Mouse (Mus musculus) hindlimb bud, embryonic 11.5 days (tissue): ENCODE results near the gene Rab5c.

Source experiments
- DNase-seq: peaks from one replicate; pipeline ENCODE4 v3.0.0-alpha.2; 2012; ENCODE audit warnings: low read depth, low spot score; ENCODE audit errors: extremely low spot score

Rab5c gene

DNA sequence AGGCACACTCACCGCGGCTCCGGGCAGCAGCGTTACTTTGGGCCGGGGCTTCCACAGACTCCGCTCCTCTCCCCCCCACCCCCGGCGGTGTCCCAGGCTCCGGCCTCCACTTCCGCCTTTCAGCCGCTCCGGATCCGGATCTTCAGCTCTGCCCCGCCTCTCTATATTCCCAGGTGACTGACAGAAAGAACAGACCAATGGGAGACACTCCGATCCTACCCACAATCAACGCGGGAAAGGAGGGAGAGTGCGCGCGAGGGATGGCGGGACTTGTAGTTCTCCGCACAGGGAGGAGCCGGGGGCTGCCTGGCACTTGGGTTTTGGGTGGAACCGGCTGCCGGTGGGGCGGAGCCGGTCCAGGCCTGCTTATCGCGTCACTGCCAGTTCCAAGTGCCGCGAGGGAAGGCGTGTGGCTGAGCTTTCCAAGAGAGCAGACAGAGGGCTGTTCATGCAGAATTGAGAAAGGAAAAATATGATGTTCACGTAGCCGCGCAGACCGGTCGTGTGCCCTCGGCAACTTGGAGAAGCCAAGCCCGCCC is at the start of gene Rab5c:
Rab5c (minus strand) TSS at position 150 of the 539 bp plus-strand sequence.
- DNase-seq, result peak; percentile 96

DNA sequence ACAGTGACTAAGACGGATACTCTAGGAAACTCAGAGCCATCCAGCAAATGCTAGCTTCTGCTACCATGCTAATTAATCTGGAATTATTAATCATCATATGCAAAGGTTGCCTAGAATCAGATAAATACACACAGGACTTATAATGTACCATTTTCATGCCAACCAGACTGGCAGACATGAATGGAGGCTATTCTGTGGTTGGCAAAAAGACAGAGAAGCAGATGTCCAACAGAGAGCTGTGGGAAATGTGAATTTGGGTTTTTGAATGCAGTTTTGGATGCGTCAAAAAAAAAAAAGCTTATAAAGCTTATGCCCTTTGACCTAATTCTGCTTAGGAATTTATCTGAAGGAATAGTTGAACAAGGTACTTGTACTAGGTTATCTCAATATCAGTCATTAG is 47.8 kb upstream of the Rab5c start:
- DNase-seq, result no peak

DNA sequence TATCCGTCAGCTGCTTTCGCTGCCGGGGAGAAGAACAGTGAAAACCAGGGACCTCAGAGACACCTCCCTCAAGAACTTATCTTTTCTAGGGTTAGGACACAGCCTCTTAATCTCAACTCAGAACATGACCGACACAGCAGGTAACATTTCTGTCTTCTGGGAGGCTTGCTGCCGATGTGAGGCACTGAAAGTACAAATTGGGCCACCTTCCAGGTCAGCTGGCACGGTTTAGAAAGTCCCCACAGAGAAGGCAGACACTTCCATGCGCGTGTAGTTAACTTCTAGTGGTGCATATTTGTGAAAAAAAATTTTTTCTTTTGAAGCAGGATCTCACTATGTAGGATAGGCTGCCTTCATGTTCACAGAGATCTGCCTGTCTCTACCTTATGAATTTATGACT is 46.3 kb upstream of the Rab5c start:
- DNase-seq, result no peak

DNA sequence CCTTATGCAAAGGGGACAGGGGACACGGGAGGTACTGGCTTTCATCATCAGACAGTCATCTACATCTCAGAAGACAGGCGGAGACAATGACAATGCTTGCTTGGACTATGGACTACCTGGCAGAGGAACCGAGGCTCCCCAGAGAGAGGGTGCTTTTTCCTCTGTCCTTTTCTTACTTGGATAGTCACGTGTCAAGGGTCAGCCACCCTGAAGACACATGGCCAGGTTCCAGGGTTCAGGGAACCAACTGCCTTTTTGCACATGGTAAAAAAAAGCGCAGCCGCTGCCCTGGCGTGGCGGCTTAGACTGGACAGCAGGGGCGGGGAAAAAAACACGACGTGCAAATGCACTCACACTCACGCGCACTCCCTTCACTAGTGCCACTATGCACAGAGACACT is 44.6 kb upstream of the Rab5c start:
- DNase-seq, result no peak

DNA sequence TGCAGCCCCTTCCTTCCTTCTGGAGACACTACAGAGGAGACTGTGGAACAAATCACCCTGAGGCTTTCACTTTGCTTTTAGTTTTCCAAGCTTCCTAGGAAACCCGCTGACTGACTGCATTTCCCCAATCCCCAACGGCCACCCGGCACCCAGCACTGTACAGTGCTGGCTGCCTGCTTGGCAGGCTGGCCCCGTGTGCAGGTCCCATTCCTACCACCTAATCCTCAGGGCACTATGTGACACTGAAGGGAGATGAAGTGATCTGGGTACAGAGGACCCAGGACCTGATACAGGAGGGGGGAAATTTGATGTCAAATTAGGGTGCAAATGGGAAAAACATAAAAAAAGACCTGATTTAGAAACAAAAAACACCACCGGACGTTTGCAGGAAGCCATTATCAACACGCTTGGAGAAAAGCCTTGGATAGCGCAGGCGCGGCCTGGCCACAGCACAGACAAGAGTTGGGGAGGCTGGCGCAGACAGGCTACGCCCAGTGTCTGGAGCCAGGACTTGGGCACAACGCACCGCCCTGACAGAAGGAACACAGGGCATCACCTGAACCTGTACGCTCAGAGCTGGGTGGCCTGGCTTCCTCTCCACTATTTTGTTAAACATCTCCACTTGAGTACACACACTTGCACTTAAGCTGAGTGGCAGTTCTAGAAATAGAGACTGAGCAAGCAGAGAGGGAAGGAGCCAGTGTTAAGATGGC is 43.9 kb upstream of the Rab5c start:
- DNase-seq, result no peak

DNA sequence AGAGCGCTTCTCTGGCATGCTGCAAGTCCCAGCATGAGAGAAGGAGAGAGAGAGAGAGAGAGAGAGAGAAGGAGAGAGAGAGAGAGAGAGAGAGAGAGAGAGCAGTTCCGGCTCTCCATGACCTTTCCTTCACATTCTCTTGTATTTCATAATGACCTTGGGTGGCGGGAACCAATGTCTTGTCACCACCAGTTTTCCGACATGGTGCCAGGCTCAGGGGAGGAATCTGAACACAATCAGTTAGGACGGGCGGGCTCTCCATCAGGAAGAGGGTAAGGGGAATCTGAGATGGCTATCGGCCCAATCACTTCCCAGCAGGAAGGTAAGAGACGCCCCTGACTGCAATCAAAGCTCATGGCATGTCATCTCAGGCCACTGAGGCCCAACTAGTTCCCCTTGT is 42.2 kb upstream of the Rab5c start:
- DNase-seq, result no peak

DNA sequence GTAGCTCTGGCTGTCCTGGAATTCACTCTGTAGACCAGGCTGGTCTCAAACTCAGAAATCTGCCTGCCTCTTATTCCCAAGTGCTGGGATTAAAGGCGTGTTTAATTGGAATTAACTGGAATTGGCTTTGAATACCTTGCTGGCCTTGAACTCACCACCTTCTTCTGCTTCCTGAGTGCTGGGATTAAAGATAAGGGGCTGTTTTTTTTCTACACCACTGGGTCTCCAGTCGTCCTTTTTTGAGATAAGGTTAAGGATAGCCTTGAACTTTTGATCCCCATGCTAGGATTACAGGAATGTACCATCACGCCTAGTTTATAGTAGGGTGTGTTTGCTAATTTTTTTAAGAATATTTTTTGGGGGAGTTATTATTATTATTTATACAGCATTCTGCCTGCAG is 40.1 kb upstream of the Rab5c start:
- DNase-seq, result no peak

DNA sequence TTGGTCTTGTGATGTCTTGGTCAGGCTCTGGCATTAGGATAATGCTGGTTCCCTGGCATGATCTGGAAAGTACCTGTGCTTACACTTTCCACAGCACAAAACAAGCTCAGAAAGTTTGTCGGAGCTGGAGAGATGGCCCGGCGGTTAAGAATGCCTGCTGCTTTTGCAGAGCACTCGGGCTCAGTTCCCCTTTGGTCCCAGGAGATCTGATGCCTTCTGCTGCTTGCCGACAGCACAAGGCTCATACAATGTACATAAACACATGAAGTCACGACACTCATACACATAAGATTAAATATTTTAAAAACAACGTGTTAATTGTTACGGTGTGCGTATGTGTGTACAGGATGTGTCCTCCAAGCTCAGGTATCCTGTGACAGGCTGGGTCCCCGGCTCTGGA is 37.9 kb upstream of the Rab5c start:
- DNase-seq, result no peak

DNA sequence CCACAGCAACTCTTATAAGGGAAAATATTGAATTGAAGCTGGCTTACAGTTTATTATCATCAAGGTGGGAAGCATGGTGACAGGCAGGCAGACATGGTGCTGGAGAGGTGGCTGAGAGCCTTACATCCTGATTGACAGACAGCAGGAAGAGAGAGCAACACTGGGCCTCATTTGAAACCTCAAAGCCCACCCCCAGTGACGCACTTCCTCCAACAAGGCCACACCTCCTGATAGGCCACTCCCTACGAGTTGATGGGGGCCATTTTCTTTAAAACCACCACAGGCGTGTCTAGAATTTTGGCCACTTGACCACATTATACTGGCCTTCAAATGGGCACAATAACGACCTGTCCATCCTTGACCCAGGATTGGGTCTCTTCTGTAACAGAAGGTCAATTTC is 36.2 kb upstream of the Rab5c start:
- DNase-seq, result no peak

DNA sequence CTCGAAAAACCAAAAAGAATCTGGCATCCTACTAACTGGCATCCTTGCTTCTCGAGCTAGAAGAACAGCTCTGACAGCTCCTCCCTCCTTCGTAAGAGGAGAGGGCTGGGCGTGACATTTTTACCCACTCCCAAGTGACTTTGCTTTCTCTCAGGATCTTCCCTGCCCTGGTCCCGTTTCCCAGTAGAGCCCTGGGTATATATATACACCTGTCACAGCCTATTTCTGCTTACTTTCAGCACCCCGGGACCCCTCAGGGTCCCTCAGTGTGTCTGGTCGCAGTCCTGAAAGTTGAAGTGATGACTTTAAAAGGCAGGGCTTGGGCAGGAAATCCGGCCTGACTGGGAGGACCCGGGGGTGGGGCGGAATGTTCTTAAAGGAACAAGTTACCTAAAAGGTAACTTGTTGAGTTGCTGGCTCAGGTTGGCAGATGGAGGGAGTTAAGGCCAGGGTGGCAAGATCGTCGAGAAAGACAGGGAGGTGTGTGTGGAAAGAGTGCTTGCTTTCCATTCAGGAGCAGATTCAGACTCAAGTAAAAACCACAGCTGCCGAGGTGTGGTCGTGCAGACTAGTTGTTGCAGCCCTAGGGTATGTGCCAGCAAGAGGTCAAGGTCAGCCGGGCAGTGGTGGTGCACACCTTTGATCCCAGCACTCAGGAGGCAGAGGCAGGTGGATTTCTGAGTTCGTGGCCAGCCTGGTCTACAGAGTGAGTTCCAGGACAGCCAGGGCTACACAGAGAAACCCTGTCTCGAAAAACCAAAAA is 32.8 kb upstream of the Rab5c start, which contains the start of gene Ghdc:
Ghdc (minus strand) TSS at position 312 of the 763 bp plus-strand sequence.
- DNase-seq, result no peak

DNA sequence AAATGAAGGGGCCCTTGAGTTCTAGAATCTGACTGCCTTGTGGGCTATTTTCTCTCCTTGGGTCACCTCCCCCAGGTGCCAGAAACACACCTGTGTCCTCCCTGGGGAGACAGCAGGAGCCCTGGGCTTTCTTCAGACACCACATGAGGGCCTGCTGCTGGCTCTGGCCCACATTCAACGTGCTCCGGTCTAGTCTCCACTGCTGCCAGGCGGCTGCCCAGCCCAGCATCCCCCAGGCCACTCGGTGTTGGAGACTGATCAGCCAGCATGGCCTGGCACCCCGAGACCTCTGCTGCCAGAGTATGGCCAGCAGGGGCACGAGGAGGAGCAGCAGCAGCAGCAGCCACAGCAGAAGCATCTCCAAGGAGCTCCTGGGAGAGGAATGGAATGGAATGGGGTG is 32.0 kb upstream of the Rab5c start:
- no peak for DNase-seq

DNA sequence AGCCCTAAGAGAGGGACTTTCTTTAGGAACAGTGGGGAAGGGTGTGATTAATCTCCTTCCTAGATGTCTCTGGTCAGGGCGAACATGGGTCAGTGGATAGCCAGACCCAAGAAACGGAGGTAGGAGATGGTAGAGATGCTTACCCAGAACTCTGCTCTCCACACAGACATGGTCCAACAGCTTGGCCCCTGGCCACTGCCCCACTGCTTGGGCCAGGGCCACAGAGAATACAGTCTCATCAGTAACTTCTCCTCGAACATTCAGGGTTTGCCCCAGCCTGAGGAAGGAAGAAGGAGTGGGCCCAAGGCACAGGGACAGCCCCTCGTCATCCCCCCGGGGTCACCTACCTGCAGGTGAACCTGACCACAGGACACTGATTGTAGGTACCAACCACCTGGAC is 29.9 kb upstream of the Rab5c start:
- DNase-seq, result no peak

DNA sequence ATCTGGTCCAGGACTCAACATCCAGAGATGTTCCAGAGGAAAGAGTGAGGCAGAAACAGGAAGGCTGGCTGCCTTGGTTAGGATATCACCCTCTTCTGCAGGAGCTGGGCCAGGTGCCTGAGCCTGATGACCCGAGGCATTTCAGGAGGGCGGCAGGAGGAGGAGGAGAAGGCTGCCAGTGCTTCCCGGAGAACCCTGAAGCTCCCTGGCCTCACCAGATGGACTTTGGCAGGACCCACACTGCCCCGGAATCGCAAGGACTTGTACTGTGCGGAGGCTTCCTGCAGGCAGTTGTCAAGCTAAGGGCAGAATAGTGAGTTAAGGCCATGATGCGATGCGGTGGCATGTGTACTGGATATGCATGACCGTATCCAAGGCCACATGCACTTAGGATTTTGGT is 28.7 kb upstream of the Rab5c start:
- no peak for DNase-seq

DNA sequence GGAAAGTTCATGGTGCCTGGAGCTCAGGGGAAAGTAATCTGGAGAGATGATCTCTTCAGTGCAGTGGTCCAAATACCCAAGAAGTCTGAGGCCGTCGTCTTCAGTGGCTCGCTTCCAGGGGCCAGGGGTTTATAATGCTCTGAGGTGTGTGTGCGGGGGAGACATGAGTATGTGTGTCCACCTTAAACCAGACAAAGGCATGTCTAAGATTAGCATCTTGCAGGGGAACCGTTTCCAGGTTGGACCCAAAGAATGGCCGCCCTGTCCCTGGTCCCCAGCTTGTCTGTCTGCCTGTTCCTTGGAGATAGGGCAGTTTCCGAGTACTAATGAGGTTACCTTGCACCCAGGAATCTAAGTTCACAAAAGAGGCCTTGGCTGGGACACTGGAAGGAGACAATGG is 24.8 kb upstream of the Rab5c start, which contains the start of gene Hcrt:
Hcrt (minus strand) TSS at position 101 of the 400 bp plus-strand sequence.
- no peak for DNase-seq

DNA sequence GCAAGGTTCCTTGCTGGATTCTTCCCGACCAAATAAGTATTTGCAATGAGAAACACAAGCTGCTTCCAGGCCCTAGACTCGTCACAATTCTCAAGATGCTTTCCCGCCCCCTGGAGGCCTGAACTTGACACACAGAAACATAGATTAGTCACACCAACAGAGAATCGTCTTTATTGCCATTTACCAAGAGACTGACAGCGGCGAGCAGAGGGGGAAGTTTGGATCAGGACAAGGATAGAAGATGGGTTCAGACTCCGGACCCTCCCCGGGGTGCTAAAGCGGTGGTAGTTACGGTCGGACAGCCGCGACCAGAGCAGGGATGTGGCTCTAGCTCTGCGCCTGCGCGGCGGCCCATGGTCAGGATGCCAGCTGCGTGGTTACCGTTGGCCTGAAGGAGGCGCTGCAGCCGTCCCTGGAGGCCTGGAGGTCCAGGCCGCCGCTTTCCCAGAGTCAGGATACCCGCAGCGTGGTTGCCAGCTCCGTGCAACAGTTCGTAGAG is 23.6 kb upstream of the Rab5c start:
- DNase-seq, result peak; percentile 39

DNA sequence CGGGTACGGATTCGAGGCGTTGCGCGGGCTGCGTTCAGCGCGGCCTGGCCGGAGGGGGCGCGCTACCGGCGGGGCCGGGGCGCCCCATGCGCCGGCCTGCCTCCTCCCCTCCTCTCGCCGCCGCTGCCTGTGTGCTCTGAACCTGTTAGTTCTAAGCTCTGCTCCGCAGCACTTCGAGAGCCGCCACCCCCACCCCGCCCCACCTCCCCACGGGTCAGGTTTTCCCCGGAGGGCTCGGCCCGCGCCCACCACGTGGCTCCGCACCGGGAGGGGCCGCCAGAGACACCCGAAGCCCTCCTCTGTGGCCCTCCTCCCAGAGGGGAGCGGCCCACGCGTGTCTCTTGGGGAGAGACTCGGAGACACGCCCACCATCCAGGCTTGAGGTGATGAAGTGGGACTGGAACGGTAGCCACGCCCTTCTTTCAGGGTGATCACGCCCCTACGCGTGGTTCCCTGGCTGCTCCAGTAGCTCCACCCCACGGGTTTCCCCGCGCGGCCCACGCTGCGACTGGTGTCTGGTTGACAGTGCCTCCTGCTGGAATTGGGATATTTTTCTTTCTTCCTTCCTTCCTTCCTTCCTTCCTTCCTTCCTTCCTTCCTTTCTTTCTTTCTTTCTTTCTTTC is 21.7 kb upstream of the Rab5c start, which contains the start of gene Kcnh4:
Kcnh4 (minus strand) TSS at position 332 of the 623 bp plus-strand sequence.
- no peak for DNase-seq

DNA sequence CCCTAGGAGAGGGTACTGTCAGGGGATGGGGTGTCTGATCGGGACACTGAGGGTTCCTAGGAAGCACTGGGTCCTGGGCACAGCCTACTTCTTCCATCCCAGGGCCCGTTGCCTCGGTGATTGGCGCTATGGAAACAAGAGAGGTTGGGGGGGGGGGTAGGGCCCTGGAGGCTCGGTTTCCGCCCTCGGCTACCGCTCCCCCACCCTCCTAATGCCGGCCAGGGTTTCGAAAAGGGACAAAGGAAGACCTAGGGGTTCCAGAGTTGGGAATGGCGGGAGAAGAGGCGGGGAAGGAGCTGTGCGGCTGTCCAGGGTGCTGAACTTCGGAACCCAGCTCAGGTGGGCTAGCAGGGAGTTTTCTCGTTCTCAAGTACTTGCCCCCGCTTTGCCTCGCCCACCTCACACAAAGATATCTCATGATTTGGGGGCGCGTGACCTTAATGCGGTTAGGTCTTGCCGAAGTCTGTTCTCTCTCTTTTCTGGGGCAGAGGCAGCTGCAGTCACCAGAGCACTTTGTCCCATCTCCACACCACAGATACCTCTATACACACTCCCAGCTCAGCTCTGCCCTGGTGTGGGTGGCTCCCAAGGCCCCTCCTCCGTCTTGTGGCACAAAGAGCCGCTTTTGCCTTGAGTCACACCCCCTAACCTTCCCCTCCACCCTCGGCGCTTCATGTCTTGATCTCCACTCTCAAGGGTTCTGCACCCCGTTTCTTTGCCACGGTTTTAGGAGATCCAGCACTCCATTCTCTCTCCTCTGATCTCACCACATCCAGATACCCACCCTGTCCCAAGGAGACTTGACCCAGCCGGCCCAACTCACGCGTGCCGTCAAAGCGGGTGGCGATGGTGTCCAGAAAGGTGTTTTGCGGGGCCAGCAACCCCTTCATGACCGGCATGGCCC is 20.9 kb upstream of the Rab5c start:
- DNase-seq, result peak; percentile 47

DNA sequence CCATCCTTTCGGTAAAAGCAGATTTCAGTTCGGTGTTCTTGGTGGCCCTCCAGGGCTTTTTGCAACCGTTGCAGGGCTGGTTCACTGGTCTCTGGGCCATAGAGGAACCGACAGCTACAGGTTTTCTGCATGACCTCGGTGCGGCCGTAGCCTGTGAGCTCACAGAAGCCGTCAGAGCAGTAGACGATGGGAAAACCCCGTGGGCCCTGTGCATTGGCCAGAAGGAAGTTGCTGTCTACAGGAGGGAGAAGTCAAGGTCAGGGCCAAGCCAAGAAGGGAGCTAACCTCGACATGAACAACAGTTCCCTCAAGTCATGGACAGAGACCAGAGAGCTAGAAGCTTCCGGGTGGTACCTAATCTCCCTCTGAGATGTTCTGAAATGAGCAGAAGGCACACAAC is 19.6 kb upstream of the Rab5c start:
- no peak for DNase-seq

DNA sequence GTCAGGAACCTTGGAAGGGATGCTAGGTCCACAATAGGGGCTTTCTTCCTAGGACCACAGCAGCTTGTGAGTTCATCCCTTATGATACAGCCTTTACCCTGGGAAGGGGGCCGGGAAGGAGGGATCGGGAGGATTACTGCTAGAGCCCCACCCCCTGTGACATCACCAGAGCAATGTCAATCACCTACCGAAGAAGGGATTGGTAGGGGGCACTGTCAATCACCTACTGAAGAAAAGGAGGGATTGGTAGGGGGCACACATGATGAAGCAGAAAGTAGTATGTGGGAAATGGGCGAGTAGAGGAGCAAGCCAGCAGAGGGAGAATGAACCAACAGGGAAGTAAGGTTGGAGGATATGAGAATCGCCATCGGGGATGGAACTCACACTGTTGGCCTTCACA is 18.5 kb upstream of the Rab5c start:
- no peak for DNase-seq

DNA sequence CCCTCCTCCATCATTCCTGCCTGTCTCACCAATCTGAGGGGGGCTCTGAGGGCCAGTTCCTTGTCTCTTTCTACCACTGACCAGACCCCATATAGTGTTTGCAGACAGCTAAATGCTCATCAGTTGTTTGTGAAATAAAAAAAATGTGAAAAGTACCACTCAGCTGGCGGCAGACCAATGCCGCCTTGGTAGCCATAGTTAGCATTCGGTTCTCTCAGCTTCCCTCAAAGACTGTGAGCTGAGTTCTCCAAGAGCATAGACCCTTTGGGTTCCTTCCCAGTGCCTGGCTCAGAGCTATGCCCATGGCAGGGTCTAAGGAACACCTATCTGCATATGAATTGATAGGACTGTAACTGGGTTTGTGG is 16.7 kb upstream of the Rab5c start:
- DNase-seq, result no peak
